Mouse (Mus musculus): ENCODE data around the gene Rtp2.

GRCm38 (mm10) chr16:23901411-23901810 lies 30.8 kb downstream of the Rtp2 start:
- TF ChIP-seq CTCF (IDR thresholded peaks at IDR 0.05; ENCODE audit: low read depth, low read length) (no peak), POLR2A (IDR thresholded peaks at IDR 0.05; ENCODE audit: extremely low read depth, insufficient read depth, low read length) (no peak)

Data from liver, adult 2 months (tissue).